In the genomic region with DNA sequence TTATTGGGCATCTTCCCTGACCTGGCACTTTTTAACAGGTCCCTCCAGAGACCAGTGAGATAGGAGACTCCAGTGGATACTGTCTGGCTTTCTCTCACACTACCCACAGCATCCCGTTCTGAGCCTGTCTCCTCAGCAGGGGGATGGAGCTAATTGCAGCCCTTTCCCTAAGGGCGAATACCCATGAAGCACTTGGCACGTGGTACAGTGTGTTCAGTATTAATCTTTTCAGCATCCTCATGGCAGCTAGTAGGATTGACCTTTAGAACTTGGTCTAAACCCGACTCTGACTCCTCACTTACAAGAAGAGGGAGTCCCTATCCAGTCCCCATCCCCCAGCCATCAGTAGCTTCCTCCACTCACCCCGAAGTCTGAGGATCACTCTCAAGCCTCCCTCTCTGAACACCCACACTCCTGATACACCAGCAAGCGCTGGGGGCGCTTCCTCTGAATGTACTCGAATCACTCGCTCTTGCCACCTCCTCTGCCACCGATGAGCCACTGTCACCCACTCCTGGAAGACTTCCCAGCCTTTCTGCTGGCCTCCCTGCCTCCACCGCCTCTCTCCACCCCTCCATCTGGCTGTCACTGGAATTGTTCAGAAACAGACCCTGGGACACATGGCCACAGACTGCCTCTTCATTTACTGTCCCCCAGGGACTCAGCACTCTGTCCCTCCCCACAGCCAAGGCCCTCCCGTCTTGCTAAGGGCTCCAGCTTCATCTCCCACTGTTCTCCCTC, we compare ENCODE assay signal across 11 mouse cellular contexts. TPM values are rescaled to one million over a fixed set of nuclear protein-coding genes. Genes with fewer than 3 reads are reported as not detected.
DNase-seq lines count a peak whose midpoint lies in the region; ATAC-seq and TF ChIP-seq lines count a peak whose summit lies in the region.
"Had no signal": no experiment of that assay in that cellular context is flagged by ENCODE, and none has a peak within 500 bp of the region (broad histone marks: within the 10 kb centered on the region; RNA-seq: fewer than 3 reads in every experiment).

No protein-coding gene starts in this region.

- H3K4me3 ChIP-seq in gastrocnemius, adult 2 months = no peak overlapping the region
- H3K4me3 ChIP-seq in lung, postnatal 0 days (ENCODE audit: low read depth, low read length) = no peak overlapping the region
- H3K4me3 ChIP-seq in left cerebral cortex, adult 2 months = no peak overlapping the region
- H3K4me3 ChIP-seq: embryonic facial prominence, embryonic 13.5 days; liver, embryonic 15.5 days had no signal

- no peak for TF ChIP-seq CTCF in gastrocnemius, adult 2 months (IDR thresholded peaks at IDR 0.05)
- peak; percentile 5; the same call in 1 of the 2 replicates for TF ChIP-seq CTCF in lung, postnatal 0 days (IDR thresholded peaks at IDR 0.05)
- no peak; the same call in none of the 2 replicates for TF ChIP-seq CTCF in left cerebral cortex, adult 2 months (IDR thresholded peaks at IDR 0.05)

- TF ChIP-seq EP300 in lung, postnatal 0 days (IDR thresholded peaks at IDR 0.05) = no peak

- DNase-seq in gastrocnemius, adult 2 months = no peak
- no peak for DNase-seq in gastrocnemius, postnatal 36 days
- no peak for DNase-seq in lung, postnatal 0 days (ENCODE audit: low spot score)
- no peak for DNase-seq in lung, postnatal 36 days
- DNase-seq in NIH3T3 (ENCODE audit: low read depth) = peak; percentile 24
- peak; percentile 69 to 78 for DNase-seq in left cerebral cortex, adult 2 months (ENCODE audit: extremely low spot score in 1 of 2, low spot score in 2 of 2)
- DNase-seq in cerebellum, postnatal 36 days = no peak
- no peak for DNase-seq in adrenal gland, adult (ENCODE audit: inconsistent age in 2 of 2, low spot score in 1 of 2)
- DNase-seq: spleen, adult 18-20 months had no signal

- peak; percentile 13; the same call in 1 of the 2 replicates for ATAC-seq in lung, postnatal 0 days

- WGBS in lung, postnatal 0 days = 62% methylated on average over 12 of the region's 12 CpGs

- no peaks in the 10 kb centered on the region for H3K9me3 ChIP-seq in lung, postnatal 0 days (ENCODE audit: low read length)
- H3K9me3 ChIP-seq: embryonic facial prominence, embryonic 13.5 days; liver, embryonic 15.5 days had no signal

- H3K4me2 ChIP-seq in lung, postnatal 0 days (replicated peaks; ENCODE audit: low read depth, low read length) = no peak overlapping the region
- H3K4me2 ChIP-seq: embryonic facial prominence, embryonic 13.5 days; liver, embryonic 15.5 days had no signal

- H3K27me3 ChIP-seq in lung, postnatal 0 days (replicated peaks; ENCODE audit: insufficient read depth, low read length) = no peaks in the 10 kb centered on the region
- H3K27me3 ChIP-seq: embryonic facial prominence, embryonic 13.5 days; liver, embryonic 15.5 days had no signal

- peaks cover 4% of the 10 kb centered on the region; the same call in 1 of the 2 replicates for H3K4me1 ChIP-seq in lung, postnatal 0 days (ENCODE audit: insufficient read depth, low read depth, low read length)
- H3K4me1 ChIP-seq: liver, embryonic 15.5 days had no signal

- 0 out of 2 replicates have a peak overlapping the region, but pooled peaks have one; percentile 13 for H3K27ac ChIP-seq in gastrocnemius, adult 2 months
- no peak overlapping the region for H3K27ac ChIP-seq in lung, postnatal 0 days (ENCODE audit: low read length)
- H3K27ac ChIP-seq in left cerebral cortex, adult 2 months = peak overlapping the region; percentile 37
- H3K27ac ChIP-seq: embryonic facial prominence, embryonic 13.5 days; liver, embryonic 15.5 days had no signal

- no peaks in the 10 kb centered on the region for H3K36me3 ChIP-seq in lung, postnatal 0 days (ENCODE audit: insufficient read depth, low read length)
- H3K36me3 ChIP-seq: embryonic facial prominence, embryonic 13.5 days; liver, embryonic 15.5 days had no signal

- no peak overlapping the region for H3K9ac ChIP-seq in lung, postnatal 0 days (replicated peaks; ENCODE audit: low read depth)
- H3K9ac ChIP-seq: embryonic facial prominence, embryonic 13.5 days; liver, embryonic 15.5 days had no signal

- intact Hi-C loops in gastrocnemius, adult 2 months (cut with DNase I) = no loop called here
- intact Hi-C loops in gastrocnemius, postnatal 36 days (cut with DNase I) = no loop called here
- intact Hi-C loops in left cerebral cortex, adult 2 months (cut with DNase I) = no loop called here

RNA-seq across cellular contexts. Expression of gene Src, which starts 8.3 kb away (rescaled TPM):
- total RNA-seq in gastrocnemius, adult 2 months (2021) = 1 to 10 TPM; 2.2 to 2.8 TPM
- total RNA-seq in gastrocnemius, postnatal 36 days (2021) = 1 to 10 TPM; 2.9 to 3.5 TPM
- polyA plus RNA-seq in lung, postnatal 0 days (2015; fragmentation: Nextera tagmentation; extraction: Ambion mirVana) = 16.4 and 18.2 TPM in 2 replicates
- 100 to 1,000 TPM; 133 to 134 TPM for total RNA-seq in left cerebral cortex, adult 2 months (2021)

RNA-seq across cellular contexts. Expression of gene Manbal, which starts 42.6 kb away (rescaled TPM):
- total RNA-seq in gastrocnemius, adult 2 months (2021) = 10 to 100 TPM; 13.5 TPM
- 10 to 100 TPM; 15.3 to 15.6 TPM for total RNA-seq in gastrocnemius, postnatal 36 days (2021)
- 95.7 and 100 TPM in 2 replicates for polyA plus RNA-seq in lung, postnatal 0 days (2015; fragmentation: Nextera tagmentation; extraction: Ambion mirVana)
- total RNA-seq in left cerebral cortex, adult 2 months (2021) = 10 to 100 TPM; 57.3 to 58.1 TPM

Comparison
In these comparisons a context has a peak if more than half of its experiments do, and no peak if none do; other contexts are left out.
1. DNase-seq: peak in NIH3T3 (single experiment) and left cerebral cortex, adult 2 months (2 of 2); none in gastrocnemius, adult 2 months (single experiment), gastrocnemius, postnatal 36 days (0 of 2), lung, postnatal 0 days (single experiment), lung, postnatal 36 days (single experiment), cerebellum, postnatal 36 days (0 of 2) and adrenal gland, adult (0 of 2).
2. RNA of gene Src, which starts 8.3 kb away (total RNA-seq): 133 to 134 TPM in left cerebral cortex, adult 2 months; 2.9 to 3.5 TPM in gastrocnemius, postnatal 36 days and 2.2 to 2.8 TPM in gastrocnemius, adult 2 months; every median in the first group is over 10 times any median in the second.